Mouse (Mus musculus): ENCODE results near the gene Fcho2.

- no peak for TF ChIP-seq CTCF (conservative IDR thresholded peaks at IDR 0.05; ENCODE audit: insufficient read depth, insufficient read length, low read depth, low read length)
- TF ChIP-seq POLR2A (IDR thresholded peaks at IDR 0.05; ENCODE audit: low read depth, low read length): no peak
These were observed 17.5 kb upstream of the Fcho2 start for GRCm38 (mm10) chr13:98832451-98833450.
